Mouse (Mus musculus) liver, embryonic 14.5 days (tissue): Measurements from ENCODE around the gene Mtus2. TPM values are rescaled to one million over a fixed set of nuclear protein-coding genes. Genes with fewer than 3 reads are reported as not detected.

Source experiments
- ATAC-seq: fragments of 200-750 bp; cut with Nextera tagmentation; 2 replicates; pipeline ENCODE4 v1.8.0; 2017; ENCODE audit warnings: moderate number of reproducible peaks, mild to moderate bottlenecking, moderate library complexity; ENCODE audit not compliant: insufficient read depth
- DNase-seq, 3 experiments: peaks; one replicate each; pipeline ENCODE4 v3.0.0-alpha.2; 2012 to 2013; ENCODE audit warnings: low read depth in 3 of 3, low spot score in 3 of 3
- H3K27ac ChIP-seq: fragments of 300-500 bp; sonication (generic); 2 replicates; pipeline ENCODE4 v1.5.1; 2014; ENCODE audit warnings: moderate library complexity, mild to moderate bottlenecking, control low read depth, inconsistent platforms
- H3K27me3 ChIP-seq: fragments of 300-500 bp; sonication (generic); 2 replicates; pipeline ENCODE4 v1.6.1; 2014; ENCODE audit warnings: mild to moderate bottlenecking, low read length, moderate library complexity; ENCODE audit not compliant: control insufficient read depth, insufficient read depth
- H3K36me3 ChIP-seq: fragments of 300-500 bp; sonication (generic); replicated peaks from 2 replicates; pipeline ENCODE4 v1.6.1; 2014; ENCODE audit warnings: low read depth; ENCODE audit not compliant: control insufficient read depth, insufficient read depth
- H3K4me1 ChIP-seq, 2 experiments: fragments of 200-500 bp in 1 of 2; fragments of 300-500 bp in 1 of 2; sonication (generic) in 1 of 2; replicated peaks; 2 replicates each; pipeline ENCODE4 v1.6.1; 2012 to 2014; ENCODE audit warnings: antibody characterized with exemption in 1 of 2, inconsistent platforms in 1 of 2, low read length in 1 of 2; ENCODE audit not compliant: control insufficient read depth in 2 of 2, insufficient read depth in 2 of 2
- H3K4me2 ChIP-seq: fragments of 300-500 bp; sonication (generic); 2 replicates; pipeline ENCODE4 v1.6.1; 2014; ENCODE audit warnings: low read depth, mild to moderate bottlenecking, control low read depth, moderate library complexity
- H3K4me3 ChIP-seq, 2 experiments: fragments of 200-500 bp in 1 of 2; fragments of 300-500 bp in 1 of 2; sonication (generic) in 1 of 2; 2 replicates each; pipeline ENCODE4 v1.5.1; 2012 to 2014; ENCODE audit warnings: low read depth in 2 of 2, low read length in 2 of 2, mild to moderate bottlenecking in 2 of 2, control low read depth in 1 of 2, inconsistent platforms in 1 of 2, moderate library complexity in 1 of 2; ENCODE audit not compliant: insufficient read depth in 1 of 2
- H3K9ac ChIP-seq: fragments of 300-500 bp; sonication (generic); replicated peaks from 2 replicates; pipeline ENCODE4 v1.6.1; 2014; ENCODE audit warnings: mild to moderate bottlenecking, control low read depth, moderate library complexity
- H3K9me3 ChIP-seq: fragments of 300-500 bp; sonication (generic); 2 replicates; pipeline ENCODE4 v1.6.1; 2016; ENCODE audit warnings: low read length, mixed read lengths; ENCODE audit not compliant: control insufficient read depth
- CTCF ChIP-seq: IDR thresholded peaks from 2 replicates; pipeline ENCODE4 v1.5.1; 2016; ENCODE audit warnings: antibody characterized with exemption, low read depth, control low read depth
- EP300 ChIP-seq: IDR thresholded peaks from 2 replicates; pipeline ENCODE4 v1.6.1; 2016; ENCODE audit warnings: antibody characterized with exemption, low read depth
- WGBS: fragments of 180-500 bp; shearing (Covaris S2); extraction: QIAGEN DNeasy Blood & Tissue Kit; methylation state at CpG from one replicate; pipeline ENCODE4 v1.1.7; 2014; ENCODE audit not compliant: insufficient replicate concordance; 5-methylcytosine and 5-hydroxymethylcytosine counted together
- polyA plus RNA-seq, 2 experiments: library from polyadenylated mRNA; depleted of rRNA in 1 of 2; stranded (reverse) in 1 of 2; unstranded in 1 of 2; fragments of >200 nt; fragmentation: Nextera tagmentation in 1 of 2; extraction: Ambion mirVana in 1 of 2; gene quantifications; 2 replicates each; pipeline versions ENCODE4 v1.2.1 to v1.2.3; 2012 to 2014

The Mtus2 gene
- polyA plus RNA-seq, 2 experiments: 0.48 to 0.80 TPM

DNA sequence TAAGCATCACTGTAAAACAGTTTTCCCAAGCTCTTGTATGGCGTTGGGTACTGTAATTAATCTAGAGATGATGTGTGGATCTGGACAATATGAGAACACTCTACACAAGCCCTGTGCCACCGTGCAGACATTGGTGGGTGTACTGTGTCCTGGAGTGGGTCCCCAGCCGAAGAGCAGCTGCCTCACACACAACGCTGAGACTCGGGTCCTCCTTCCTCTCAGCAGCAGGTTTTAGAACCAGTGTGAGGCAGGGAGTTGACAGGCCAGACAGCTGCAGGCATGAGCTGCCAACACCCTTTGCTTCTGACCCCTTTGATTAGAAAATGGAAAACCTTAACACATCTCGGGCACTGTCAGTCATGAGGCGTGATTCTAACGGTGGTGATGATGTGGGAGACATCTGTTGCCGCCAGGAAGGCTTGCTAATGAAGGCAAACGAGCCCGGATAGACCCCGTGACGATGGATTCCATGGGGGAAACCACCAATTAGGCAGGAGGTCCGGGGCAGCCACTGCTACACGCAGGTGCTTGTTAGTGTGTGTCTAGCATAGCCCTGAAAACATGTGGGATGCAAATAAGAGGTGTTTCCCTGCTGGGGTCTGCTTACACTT is 158.2 kb downstream of the Mtus2 start:
- 47% methylated on average over 15 of the region's 15 CpGs for WGBS
- Histone ChIP-seq H3K9me3 (no peaks in the 10 kb centered on the region), H3K36me3 (no peaks in the 10 kb centered on the region), H3K9ac (no peak overlapping the region), H3K4me3 (no peak overlapping the region), H3K27ac (no peak overlapping the region), H3K4me1 (no peaks in the 10 kb centered on the region), H3K4me2 (no peak overlapping the region), H3K27me3 (no peaks in the 10 kb centered on the region)
- TF ChIP-seq CTCF: no peak
- no peak for TF ChIP-seq EP300
- DNase-seq: no peak
- ATAC-seq: no peak

DNA sequence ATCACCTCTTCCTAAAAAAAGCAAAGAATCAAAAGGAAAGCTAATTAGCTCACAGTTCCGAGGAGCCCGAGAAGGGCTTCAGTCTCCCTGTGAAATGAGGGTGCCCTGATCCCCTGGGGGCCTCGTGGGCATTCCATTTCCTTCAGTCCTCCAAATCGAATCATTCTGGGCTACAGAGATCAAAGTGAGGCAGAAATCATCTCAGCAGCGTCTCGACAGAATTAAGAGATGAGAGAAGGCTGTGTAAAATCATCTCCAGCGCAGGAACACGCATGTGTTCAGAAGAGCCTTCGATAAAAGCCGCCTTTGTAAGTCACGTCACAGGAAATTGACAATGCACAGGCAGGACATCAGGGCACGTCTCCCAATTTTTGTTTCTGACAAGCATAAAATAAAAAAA is 167.2 kb downstream of the Mtus2 start:
- H3K9me3 ChIP-seq: no peaks in the 10 kb centered on the region
- TF ChIP-seq EP300 (no peak), CTCF (no peak)
- no peak overlapping the region for H3K4me3 ChIP-seq
- WGBS: 60% methylated on average over 12 of the region's 12 CpGs
- H3K4me2 ChIP-seq: no peak overlapping the region
- DNase-seq (no peak), ATAC-seq (no peak)
- no peaks in the 10 kb centered on the region for H3K36me3 ChIP-seq
- H3K9ac ChIP-seq: no peak overlapping the region
- no peaks in the 10 kb centered on the region for H3K27me3 ChIP-seq
- no peaks in the 10 kb centered on the region for H3K4me1 ChIP-seq
- no peak overlapping the region for H3K27ac ChIP-seq

- no peak for DNase-seq
- Histone ChIP-seq H3K4me3 (no peak overlapping the region), H3K4me2 (no peak overlapping the region)
These were observed 173.8 kb downstream of the Mtus2 start for GRCm38 (mm10) chr5:148130691-148131457.

GRCm38 (mm10) chr5:148131458-148132131 is 174.5 kb downstream of the Mtus2 start:
- Histone ChIP-seq H3K4me3 (no peak overlapping the region), H3K27ac (no peak overlapping the region), H3K9ac (no peak overlapping the region), H3K36me3 (no peaks in the 10 kb centered on the region), H3K4me2 (no peak overlapping the region), H3K9me3 (no peaks in the 10 kb centered on the region), H3K4me1 (no peaks in the 10 kb centered on the region), H3K27me3 (no peaks in the 10 kb centered on the region)
- 52% methylated on average over 10 of the region's 10 CpGs for WGBS
- TF ChIP-seq CTCF (no peak), EP300 (no peak)
- ATAC-seq: no peak
- no peak for DNase-seq

More at GRCm38 (mm10) chr5:148130691-148131457, 173.8 kb downstream of the Mtus2 start:
- TF ChIP-seq CTCF (no peak), EP300 (no peak)
- Histone ChIP-seq H3K9me3 (no peaks in the 10 kb centered on the region), H3K36me3 (no peaks in the 10 kb centered on the region), H3K4me1 (no peaks in the 10 kb centered on the region), H3K27me3 (no peaks in the 10 kb centered on the region), H3K9ac (no peak overlapping the region), H3K27ac (no peak overlapping the region)
- WGBS: 40% methylated on average over 8 of the region's 8 CpGs
- ATAC-seq: no peak

- DNase-seq (no peak), ATAC-seq (no peak)
- Histone ChIP-seq H3K9ac (no peak overlapping the region), H3K27ac (no peak overlapping the region), H3K4me2 (no peak overlapping the region), H3K4me3 (no peak overlapping the region), H3K27me3 (no peaks in the 10 kb centered on the region), H3K36me3 (no peaks in the 10 kb centered on the region), H3K4me1 (no peaks in the 10 kb centered on the region), H3K9me3 (no peaks in the 10 kb centered on the region)
- 70% methylated on average over 9 of the region's 9 CpGs for WGBS
- TF ChIP-seq EP300 (no peak), CTCF (no peak)
These were observed 176.4 kb downstream of the Mtus2 start for GRCm38 (mm10) chr5:148133448-148134060.
